Mouse (Mus musculus): ENCODE data around the gene Trim24.

The Trim24 gene

DNA sequence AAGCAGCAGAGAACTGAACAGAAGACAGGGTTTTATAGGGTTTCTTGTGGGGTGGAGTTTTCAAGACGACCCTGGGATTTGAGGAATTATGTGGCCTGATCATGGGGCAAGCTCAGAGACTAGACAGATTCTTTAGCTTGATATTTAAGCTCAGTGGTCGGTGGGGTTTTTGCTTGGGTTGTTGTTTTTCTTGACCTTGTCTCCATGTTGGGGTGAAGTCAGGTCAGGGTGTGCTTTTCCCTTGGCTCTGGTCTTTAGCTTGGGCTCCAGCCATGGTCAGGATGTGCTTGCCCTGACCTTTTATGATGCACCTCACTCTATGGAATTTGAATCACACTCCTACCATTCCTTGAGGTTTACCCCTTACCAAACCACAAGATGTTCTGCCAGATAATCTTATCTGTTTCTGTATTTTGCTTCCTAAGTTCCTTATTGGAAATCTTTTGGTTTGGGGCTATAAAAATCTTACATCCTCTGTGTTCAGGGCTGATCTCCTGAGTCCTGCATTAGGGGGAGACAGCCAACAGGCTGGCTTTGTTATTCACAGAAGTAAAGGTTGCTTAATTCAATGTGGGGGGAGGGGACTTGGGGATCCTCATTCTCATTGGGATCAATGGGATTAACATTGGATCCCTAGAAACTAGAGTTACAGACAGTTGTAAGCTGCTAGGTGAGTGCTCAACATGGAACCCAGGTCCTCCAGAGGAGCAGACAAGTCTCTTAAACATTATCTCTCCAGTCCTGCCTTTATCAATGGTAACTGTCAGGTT, 6.5 kb upstream of the Trim24 start:
- DNase-seq = no peak

DNA sequence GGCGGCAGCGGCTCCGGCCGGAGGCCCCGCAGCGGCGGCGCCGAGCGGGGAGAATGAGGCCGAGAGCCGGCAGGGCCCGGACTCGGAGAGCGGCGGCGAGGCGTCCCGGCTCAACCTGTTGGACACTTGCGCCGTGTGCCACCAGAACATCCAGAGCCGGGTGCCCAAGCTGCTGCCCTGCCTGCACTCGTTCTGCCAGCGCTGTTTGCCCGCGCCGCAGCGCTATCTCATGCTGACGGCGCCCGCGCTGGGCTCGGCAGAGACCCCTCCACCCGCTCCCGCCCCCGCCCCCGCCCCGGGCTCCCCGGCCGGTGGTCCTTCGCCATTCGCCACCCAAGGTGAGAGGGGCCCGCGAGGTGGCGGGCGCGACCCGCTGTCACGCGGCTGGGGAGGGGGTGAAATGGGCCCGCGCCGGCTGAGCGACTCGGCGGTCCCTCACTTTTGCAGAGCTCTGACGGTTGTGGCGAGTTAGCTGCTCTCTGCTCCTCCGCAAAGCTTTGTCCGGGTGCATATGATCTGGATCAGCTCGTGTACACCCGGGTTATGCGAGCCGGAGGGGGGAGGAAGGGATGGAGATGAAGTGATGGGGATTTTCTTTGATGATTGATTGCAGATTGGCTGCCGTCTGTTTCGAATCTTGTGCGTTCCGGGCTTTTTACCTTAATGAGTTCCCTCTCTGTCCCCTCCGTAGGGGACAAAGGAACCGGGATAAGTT, 683 bp downstream of the Trim24 start:
- DNase-seq = no peak

DNA sequence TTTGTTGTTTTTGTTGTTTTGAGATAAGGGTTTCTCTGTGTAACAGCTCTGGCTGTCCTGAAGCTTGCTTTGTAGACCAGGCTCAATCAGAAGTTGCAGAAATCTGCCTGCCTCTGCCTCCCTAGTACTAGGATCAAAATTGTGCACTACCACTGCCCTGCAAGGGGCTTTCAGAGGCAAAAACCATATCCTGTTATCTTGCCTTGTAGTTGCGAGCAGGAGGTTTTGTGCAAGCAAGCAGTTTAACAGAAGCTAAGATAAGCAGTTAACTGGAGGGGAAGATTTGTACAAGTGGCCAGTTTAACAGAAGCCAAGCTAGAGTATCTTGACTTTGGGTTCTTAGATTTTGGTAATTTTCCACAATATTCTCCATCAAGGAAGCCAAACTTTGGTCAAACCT, 2.2 kb downstream of the Trim24 start:
- DNase-seq = no peak

DNA sequence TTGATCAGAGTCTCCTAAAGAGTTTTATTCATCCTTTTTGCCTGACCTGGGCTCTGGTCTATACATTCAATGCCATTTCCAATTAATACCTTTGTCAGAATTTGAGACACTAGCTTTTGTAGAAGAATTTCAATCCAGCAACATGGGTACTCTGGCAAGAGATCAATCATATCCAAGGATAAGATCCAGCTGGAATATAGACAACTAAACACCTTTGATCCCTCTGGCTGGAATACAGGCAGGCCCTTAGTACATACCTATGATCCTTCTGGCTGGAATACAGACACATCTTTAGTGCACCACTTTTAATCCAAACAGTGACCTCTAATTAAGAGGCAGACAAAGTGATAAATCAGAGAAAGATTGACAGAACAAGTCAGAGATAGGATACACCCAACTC, 3.1 kb downstream of the Trim24 start:
- DNase-seq = no peak

DNA sequence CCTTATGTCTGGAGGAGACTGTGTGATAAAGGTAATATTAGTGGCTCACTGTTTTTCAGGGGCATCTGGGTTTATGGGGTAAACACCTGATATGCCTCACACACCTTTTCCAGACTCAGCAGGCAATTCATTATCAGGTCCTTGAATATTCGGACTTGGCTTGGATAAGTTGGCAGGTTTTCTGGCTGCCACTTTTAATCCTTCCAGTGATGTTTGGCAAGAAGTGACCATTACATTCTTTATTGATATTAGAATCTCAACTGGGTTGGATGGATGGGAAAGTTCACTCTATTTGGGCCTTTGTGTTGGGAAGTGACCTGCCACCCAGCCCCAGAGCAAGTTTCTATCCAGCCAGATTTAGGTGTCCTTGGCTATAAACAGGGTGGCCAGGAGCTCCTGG, 7.6 kb downstream of the Trim24 start:
- DNase-seq = no peak

DNA sequence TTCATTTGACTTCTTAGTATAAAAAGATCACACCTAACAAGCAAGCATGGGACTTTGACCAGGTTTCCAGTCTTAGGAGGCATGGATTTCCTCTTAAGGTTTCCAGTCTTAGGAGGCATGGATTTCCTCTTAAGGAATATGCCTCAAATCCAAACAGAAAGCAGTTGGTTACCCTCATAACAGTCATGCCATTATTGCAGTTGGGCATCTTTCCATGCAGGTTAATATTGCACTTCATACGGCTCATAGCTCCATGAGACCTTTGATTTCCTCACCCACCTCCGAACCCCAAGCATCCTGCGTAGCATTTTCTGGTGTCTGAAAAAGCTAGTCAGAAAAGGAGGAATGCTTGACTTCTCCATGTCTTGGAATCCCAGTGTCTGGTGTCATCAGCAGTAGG, 10.0 kb downstream of the Trim24 start:
- no peak for DNase-seq

DNA sequence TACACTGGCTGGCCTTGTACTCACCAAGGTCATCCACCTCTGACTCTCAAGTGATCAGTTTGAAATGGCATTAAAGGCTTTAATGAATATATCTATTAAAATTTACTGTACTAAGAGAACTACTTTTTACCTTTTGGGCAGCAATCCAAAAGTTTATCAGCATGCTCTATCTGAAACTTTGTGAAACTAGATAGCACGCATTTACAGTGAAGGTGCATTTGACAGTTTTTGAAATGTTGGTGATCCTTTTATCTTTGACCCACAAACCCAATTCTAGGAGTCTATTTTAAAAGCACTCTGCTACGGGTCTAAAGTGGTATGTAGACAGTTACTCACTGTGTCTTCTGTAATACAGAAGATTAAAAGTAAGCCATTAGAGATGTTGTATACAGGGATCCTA, 23.0 kb downstream of the Trim24 start:
- no peak for DNase-seq

DNA sequence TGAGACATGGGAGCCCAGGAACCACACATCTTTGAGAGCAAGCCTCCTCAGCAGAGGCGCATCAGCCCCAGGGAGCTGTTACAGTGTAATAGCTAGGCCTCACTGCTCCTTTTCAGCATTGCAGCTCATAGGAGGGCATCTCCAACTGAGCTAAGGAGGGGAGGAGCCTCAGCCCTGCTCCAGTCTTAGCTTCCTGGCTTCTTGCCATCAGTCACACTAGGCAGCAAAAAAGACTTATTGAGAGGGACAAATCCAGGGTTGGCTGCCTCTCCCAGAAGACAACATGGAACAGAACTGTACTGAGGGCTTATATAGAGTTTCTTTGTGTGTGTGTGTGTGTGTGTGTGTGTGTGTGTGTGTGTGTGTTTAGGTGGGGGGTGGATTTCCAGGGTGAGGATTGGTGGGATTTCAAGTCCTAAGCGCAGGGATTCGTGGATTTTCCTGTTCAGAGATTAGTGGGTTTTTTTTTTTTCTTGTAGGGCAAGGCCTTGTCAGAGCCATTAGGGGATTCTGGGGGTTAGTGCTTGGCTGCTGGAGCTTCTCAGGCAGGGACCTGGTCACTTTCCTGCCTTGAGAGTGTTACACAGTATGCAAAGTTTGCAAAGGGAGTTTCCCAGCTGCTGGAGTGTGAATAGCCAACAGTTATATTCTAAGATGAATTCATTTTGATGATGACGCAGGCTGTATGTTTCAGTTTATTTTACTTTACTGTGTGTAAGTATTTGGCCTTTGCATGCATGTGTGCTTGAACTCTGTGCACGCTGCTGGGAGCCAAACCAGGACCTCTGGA, 25.2 kb downstream of the Trim24 start:
- DNase-seq = peak; percentile 5

DNA sequence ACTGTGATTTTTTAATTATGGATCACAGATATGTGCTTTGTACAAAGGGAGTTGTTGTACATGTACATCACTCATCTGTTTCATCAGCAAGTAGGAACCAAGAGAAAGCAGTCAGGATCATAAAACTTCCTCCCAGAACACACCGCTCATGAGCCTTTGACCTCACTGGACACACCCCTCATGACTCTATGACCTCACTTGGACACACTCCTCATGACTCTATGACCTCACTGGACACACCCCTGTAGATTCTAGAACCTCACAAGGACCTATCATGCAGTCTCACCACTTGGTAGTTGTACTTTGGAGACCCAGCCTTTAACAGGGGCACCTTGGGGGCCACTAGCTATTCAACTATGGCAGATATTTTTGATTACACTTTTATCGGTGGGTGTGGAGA, 29.6 kb downstream of the Trim24 start:
- DNase-seq = no peak

DNA sequence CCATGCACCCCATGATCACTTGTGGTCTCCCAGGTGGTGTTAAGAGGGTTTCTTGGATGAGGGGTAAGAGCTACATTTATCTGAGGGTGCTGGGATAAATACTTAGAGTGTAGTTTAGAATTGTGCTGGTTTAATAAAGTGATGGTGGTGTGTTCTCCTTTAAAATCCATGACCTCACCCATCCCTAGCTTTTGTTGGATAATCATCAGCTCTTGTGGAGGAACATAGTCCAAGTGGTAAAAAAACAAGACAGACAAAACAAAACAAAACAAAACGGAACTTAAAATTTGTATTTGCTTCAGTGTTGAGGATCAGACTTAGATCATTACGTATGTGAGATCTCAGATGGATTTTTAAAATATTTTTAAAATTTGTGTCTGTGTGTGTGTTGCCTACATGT, 31.2 kb downstream of the Trim24 start:
- no peak for DNase-seq

DNA sequence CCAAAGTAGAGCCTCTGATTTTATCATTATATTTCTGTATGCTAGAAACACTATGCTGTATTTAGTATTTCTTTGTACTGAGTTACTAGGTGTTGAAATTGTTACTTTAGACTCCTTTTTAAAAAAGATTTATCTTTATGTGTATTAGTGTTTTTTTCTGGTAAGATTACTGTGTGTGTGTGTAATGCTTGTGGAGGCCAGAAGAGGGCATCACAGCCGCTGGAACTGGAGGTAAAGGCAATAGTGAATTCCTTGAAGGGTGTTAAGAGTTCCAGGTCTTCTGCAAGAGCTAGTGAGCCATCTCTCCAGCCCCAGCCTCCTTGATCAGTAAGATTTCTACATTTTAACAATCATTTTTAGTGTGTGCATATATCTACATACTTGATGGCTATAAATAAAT, 33.2 kb downstream of the Trim24 start:
- DNase-seq = no peak

DNA sequence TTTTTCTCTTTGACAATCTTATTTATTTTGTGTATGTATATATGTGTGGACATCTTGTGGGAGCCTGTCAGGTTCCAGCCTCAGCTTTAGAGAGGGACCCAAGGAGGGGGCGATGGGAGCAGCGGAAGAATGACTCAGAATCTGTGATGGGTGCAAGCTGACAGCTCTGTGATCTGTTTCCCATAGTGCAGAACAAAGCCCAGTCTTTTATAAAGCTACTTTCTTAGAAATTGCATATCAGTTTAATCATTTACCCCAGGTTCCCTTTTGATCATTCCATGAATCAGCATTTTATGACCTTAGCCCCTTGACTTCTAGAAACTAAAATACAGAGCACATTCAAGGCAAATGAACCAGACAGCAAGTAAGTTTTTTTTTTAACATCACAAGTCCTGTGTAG, 42.9 kb downstream of the Trim24 start:
- DNase-seq = no peak

DNA sequence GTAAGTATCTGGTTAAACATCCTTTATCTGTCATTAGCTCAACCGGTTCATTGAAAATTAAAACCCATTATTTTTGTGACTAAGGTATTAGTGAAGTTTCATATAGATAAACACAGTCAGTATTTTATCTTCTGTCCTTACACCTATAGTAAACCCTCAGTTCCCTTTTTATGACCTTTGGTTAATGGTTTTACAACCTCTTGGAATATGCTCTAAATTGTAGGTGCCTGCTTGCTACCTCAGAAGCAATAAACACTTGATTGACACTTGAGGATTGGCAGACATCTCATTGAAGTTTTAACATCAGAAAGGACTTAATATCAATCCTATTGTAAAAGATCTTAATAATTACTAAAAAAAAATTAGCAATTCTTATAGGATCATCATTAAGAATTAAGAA, 54.5 kb downstream of the Trim24 start:
- DNase-seq = no peak

DNA sequence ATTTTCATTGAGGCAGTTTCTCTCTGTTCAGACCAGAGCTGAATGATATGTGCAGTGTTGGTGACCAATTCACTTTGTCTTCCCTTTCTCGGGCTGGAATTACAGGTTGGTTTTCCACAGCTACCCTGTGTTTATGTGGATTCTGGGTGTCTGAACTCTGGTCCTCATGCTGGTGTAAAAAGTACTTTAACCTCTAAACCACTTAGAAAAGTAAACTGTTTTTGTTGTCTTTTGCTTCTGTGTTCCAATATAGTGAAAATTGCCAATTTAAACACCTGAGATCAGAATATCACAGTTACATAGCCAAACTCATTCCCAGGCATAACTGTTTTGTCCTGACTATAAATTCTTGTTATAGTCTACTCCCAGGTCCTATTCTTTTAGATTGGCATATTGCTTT, 56.1 kb downstream of the Trim24 start:
- no peak for DNase-seq

DNA sequence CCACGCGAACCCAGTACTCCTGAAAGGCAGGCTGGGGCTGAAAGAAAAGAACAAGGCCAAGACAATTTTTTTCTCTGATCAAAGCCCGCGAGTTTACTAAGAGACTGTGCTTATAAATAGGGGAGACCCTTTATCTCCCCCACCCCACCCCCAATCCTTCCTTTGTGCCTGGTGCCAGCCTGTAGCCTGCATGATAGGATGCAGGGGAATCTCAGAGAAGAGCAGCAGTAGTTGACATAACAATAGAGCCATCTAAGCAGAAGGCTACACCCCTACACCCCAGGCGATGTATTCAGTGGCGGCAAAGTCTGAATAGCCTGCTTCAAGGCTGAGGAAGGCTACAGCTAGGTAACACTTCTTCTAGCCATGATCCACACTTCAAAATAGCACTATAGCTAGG, 65.9 kb downstream of the Trim24 start:
- DNase-seq = no peak

DNA sequence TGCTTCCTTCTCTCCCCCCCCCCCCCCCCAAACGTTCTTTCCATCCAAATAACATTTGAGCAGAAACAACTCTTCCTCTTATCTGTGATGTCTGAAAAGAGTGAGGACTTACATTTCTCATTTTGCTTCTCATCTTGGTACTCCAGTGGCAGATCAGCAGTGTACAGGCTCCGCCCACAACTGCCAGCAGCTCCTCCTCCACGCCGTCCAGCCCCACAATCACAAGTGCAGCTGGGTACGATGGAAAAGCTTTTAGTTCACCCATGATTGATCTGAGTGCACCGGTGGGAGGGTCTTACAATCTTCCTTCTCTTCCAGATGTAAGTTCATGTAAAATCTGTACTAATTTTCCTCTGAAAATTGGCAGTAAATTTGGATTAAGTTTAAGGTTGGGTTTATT, 80.7 kb downstream of the Trim24 start:
- DNase-seq = no peak

DNA sequence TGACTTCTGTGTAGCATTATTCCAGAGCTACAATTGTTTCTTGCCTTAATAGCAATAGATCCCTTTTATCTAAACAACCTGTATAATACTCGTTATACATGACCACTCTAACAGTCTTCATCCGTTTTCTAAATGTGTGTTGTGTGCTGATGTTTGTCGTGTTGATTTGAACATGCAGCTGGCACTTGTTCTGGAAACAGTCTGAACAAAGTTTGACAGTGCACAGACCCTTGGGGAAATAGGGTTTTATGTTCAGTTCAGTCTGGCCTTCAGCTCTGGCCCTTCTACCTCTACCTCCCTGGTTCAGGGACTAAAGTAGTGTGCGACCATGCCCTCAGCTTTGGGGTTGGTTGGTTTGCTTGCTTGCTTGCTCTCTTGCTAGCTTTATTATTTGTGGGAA, 96.8 kb downstream of the Trim24 start:
- DNase-seq = no peak

DNA sequence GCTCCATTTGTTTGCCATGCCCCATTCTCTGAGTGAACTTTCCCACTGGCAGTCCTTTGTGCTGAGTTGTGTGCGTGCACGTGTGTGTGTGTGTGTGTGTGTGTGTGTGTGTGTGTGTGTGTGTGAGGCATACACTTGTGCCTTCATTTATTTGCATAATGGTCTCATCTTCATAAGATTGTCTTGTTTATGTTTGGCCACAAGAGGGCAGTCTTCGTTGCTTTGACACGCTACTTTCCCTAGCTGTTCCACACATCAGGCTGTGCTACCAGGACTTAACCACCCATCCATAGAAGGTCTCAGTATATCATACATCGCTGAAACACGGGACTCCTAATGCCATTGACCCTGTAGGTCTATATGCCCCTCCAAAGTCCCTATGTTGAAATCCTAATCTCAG, 136.8 kb downstream of the Trim24 start:
- DNase-seq = peak; percentile 26

DNA sequence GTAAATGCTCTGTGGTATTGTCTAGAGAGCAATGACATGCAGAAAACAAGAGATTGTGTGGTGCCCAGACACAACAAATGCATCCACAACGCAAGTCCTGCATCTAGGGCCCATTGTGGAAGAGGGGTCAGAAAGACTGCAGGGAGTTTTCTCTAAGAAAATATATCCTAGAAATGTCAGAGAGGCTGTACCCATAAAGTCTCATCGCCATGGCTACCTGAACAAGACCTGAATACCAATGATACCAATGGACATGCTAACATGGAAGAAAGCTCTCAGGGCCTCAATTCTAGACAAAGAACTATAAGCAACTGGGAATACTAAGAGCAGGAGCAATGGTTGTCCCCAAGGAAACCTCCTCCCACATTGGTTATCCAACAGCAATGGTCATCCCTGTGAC, 142.2 kb downstream of the Trim24 start:
- no peak for DNase-seq
